ENCODE assay signal across 9 mouse cellular contexts in genomic region chr1:98190741-98191140, GRCm38 (mm10).
DNase-seq lines count a peak whose midpoint lies in the region; ATAC-seq and TF ChIP-seq lines count a peak whose summit lies in the region.
"Had no signal": no experiment of that assay in that cellular context is flagged by ENCODE, and none has a peak within 500 bp of the region (broad histone marks: within the 10 kb centered on the region; RNA-seq: fewer than 3 reads in every experiment).

No protein-coding gene starts in this region.

- H3K9ac ChIP-seq in forebrain, postnatal 0 days: no peak overlapping the region
- H3K9ac ChIP-seq in midbrain, postnatal 0 days (replicated peaks; ENCODE audit: low read length, poor library complexity, severe bottlenecking): peak overlapping the region; percentile 20; the same call in 1 of the 2 replicates
- no peak overlapping the region for H3K9ac ChIP-seq in heart, embryonic 12.5 days
- H3K9ac ChIP-seq in kidney, embryonic 15.5 days: no peak overlapping the region
- H3K9ac ChIP-seq: liver, postnatal 0 days had no signal

- H3K4me3 ChIP-seq in forebrain, postnatal 0 days (ENCODE audit: low read depth, low read length): no peak overlapping the region
- H3K4me3 ChIP-seq in midbrain, postnatal 0 days (ENCODE audit: low read depth, low read length): no peak overlapping the region
- no peak overlapping the region for H3K4me3 ChIP-seq in heart, embryonic 12.5 days
- no peak overlapping the region for H3K4me3 ChIP-seq in kidney, embryonic 15.5 days (replicated peaks)

- no peaks in the 10 kb centered on the region for H3K27me3 ChIP-seq in forebrain, postnatal 0 days (ENCODE audit: insufficient read depth, low read length)
- no peaks in the 10 kb centered on the region for H3K27me3 ChIP-seq in midbrain, postnatal 0 days (ENCODE audit: insufficient read depth, low read length)
- no peaks in the 10 kb centered on the region for H3K27me3 ChIP-seq in heart, embryonic 12.5 days (replicated peaks)
- H3K27me3 ChIP-seq in kidney, embryonic 15.5 days: no peaks in the 10 kb centered on the region

- H3K4me1 ChIP-seq in forebrain, postnatal 0 days (ENCODE audit: insufficient read depth): peaks cover 31% of the 10 kb centered on the region
- peaks cover 2% of the 10 kb centered on the region; the same call in 1 of the 2 replicates for H3K4me1 ChIP-seq in midbrain, postnatal 0 days (ENCODE audit: insufficient read depth, low read length)
- H3K4me1 ChIP-seq in heart, embryonic 12.5 days (replicated peaks): no peaks in the 10 kb centered on the region
- no peaks in the 10 kb centered on the region for H3K4me1 ChIP-seq in kidney, embryonic 15.5 days

- H3K27ac ChIP-seq in forebrain, postnatal 0 days (ENCODE audit: low read depth, low read length): peak overlapping the region; percentile 74
- H3K27ac ChIP-seq in midbrain, postnatal 0 days (ENCODE audit: low read depth, low read length): peak overlapping the region; percentile 74
- no peak overlapping the region for H3K27ac ChIP-seq in heart, embryonic 12.5 days (ENCODE audit: poor library complexity, severe bottlenecking)
- no peak overlapping the region for H3K27ac ChIP-seq in kidney, embryonic 15.5 days

- DNase-seq in adrenal gland, adult 8-10 months: peak; percentile 5
- DNase-seq in adrenal gland, postnatal 4 days (ENCODE audit: low spot score in 2 of 2): no peak
- DNase-seq in NIH3T3 (ENCODE audit: low read depth): peak; percentile 58
- no peak for DNase-seq in forebrain, postnatal 0 days
- DNase-seq in midbrain, postnatal 0 days (ENCODE audit: low spot score): no peak
- DNase-seq in kidney, adult 8-10 months: no peak
- DNase-seq: liver, postnatal 0 days had no signal

- H3K9me3 ChIP-seq in forebrain, postnatal 0 days (ENCODE audit: low read length): no peaks in the 10 kb centered on the region
- H3K9me3 ChIP-seq in midbrain, postnatal 0 days (ENCODE audit: low read length): no peaks in the 10 kb centered on the region
- H3K9me3 ChIP-seq in heart, embryonic 12.5 days (replicated peaks): peaks cover 6% of the 10 kb centered on the region
- H3K9me3 ChIP-seq in kidney, embryonic 15.5 days (replicated peaks): no peaks in the 10 kb centered on the region

- no peak for TF ChIP-seq CTCF in forebrain, postnatal 0 days (IDR thresholded peaks at IDR 0.05; ENCODE audit: low read depth)
- TF ChIP-seq CTCF in midbrain, postnatal 0 days (IDR thresholded peaks at IDR 0.05): no peak

- ATAC-seq in forebrain, postnatal 0 days: peak; percentile 24; the same call in 1 of the 2 replicates
- 0 out of 2 replicates have a peak, but pooled peaks have one; percentile 44 for ATAC-seq in midbrain, postnatal 0 days (ENCODE audit: low FRiP score)
- ATAC-seq in heart, embryonic 12.5 days (ENCODE audit: insufficient number of reproducible peaks, low FRiP score): no peak
- ATAC-seq in kidney, embryonic 15.5 days (replicated peaks; ENCODE audit: low FRiP score): no peak
- ATAC-seq: liver, postnatal 0 days had no signal

- no peaks in the 10 kb centered on the region for H3K36me3 ChIP-seq in forebrain, postnatal 0 days (ENCODE audit: insufficient read depth)
- no peaks in the 10 kb centered on the region for H3K36me3 ChIP-seq in midbrain, postnatal 0 days (ENCODE audit: insufficient read depth, low read length)
- no peaks in the 10 kb centered on the region for H3K36me3 ChIP-seq in heart, embryonic 12.5 days
- H3K36me3 ChIP-seq in kidney, embryonic 15.5 days: no peaks in the 10 kb centered on the region

- WGBS in forebrain, postnatal 0 days: 6% methylated on average over 6 of the region's 6 CpGs
- WGBS in midbrain, postnatal 0 days: 11% methylated on average over 6 of the region's 6 CpGs
- WGBS in heart, embryonic 12.5 days: 61% methylated on average over 6 of the region's 6 CpGs
- 69% methylated on average over 6 of the region's 6 CpGs for WGBS in kidney, embryonic 15.5 days

- H3K4me2 ChIP-seq in forebrain, postnatal 0 days (ENCODE audit: low read depth): peak overlapping the region; percentile 25; the same call in 1 of the 2 replicates
- H3K4me2 ChIP-seq in midbrain, postnatal 0 days (ENCODE audit: low read depth, low read length, poor library complexity, severe bottlenecking): no peak overlapping the region
- no peak overlapping the region for H3K4me2 ChIP-seq in heart, embryonic 12.5 days
- H3K4me2 ChIP-seq in kidney, embryonic 15.5 days: no peak overlapping the region

Comparison
In these comparisons a context has a peak if more than half of its experiments do, and no peak if none do; other contexts are left out.
1. DNase-seq: peak in adrenal gland, adult 8-10 months (single experiment) and NIH3T3 (single experiment); none in adrenal gland, postnatal 4 days (0 of 2), forebrain, postnatal 0 days (single experiment), midbrain, postnatal 0 days (single experiment) and kidney, adult 8-10 months (0 of 2).
2. ATAC-seq: peak in forebrain, postnatal 0 days (single experiment) and midbrain, postnatal 0 days (single experiment); none in heart, embryonic 12.5 days (single experiment) and kidney, embryonic 15.5 days (single experiment).
3. H3K27ac ChIP-seq: peak in forebrain, postnatal 0 days (single experiment) and midbrain, postnatal 0 days (single experiment); none in heart, embryonic 12.5 days (single experiment) and kidney, embryonic 15.5 days (single experiment).